Mouse (Mus musculus): ENCODE measurements around the gene Oxct1. TPM values are rescaled to one million over a fixed set of nuclear protein-coding genes. Genes with fewer than 3 reads are reported as not detected.

The Oxct1 gene
- polyA plus RNA-seq (2016; fragmentation: Nextera tagmentation; extraction: Ambion mirVana) = 125 and 128 TPM in 2 replicates

DNA sequence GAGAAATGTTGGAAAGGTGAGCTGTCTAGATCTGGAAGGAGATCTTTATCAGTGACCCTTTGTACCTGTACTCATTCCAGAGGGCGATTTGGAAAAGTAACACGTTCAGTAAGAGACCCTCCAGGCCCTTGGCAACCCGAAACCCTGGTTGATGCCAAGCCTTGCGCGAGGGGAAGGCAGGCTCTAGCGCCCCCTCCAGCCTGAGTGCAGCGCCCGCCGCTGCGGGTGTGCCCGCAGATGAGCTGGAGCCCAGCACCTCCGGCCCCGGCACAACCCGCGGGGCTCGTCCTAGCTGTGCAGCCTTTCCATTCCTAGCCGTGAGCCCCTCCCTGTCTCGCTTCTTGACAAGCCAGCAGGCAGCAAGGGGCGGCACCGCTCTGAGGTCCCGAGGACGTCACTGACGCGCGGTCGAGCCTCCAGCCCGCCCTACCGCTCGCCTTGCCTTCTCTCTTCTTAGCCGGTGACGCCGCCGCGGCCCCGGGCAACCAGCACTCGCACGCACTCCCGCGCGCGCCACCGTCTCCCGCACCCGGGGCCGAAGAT is at the start of gene Oxct1:
Gene Oxct1 (plus strand): TSS at position 153 of the 543 bp plus-strand sequence.
- H3K4me1 ChIP-seq = peaks cover 28% of the 10 kb centered on the region
- H3K27me3 ChIP-seq (ENCODE audit: poor library complexity, severe bottlenecking) = peaks cover 22% of the 10 kb centered on the region
- peak within 1 kb of the TSS; percentile 80 for H3K4me3 ChIP-seq
- WGBS = under 1% methylated on average over 39 of the region's 45 CpGs
- DNase-seq (ENCODE audit: extremely low spot score, low spot score) = peak; percentile 88
- H3K27ac ChIP-seq = peak within 1 kb of the TSS; percentile 92
- no peaks in the 10 kb centered on the region for H3K9me3 ChIP-seq
- no peaks in the 10 kb centered on the region for H3K36me3 ChIP-seq (replicated peaks)

DNA sequence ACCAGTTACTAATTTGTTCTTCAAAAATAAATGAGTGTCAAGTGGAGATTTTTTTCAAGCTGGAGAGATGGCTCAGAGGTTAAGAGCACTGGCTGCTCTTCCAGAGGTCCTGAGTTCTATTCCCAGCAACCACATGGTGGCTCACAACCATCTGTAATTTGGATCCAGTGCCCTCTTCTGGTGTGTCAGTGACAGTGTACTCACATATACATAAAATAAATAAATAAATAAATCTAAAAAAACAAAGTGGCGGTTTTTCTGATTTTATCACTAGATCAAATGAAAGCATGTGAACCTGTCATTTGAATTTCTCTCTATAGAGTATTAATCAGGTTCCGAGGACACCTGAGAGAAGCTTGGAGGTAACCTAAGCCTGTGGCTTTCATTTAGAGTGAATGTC is 47.9 kb upstream of the Oxct1 start:
- H3K4me3 ChIP-seq = no peak overlapping the region
- DNase-seq (ENCODE audit: extremely low spot score, low spot score) = no peak
- H3K4me1 ChIP-seq = peaks cover 9% of the 10 kb centered on the region
- H3K27me3 ChIP-seq (ENCODE audit: poor library complexity, severe bottlenecking) = no peaks in the 10 kb centered on the region
- H3K36me3 ChIP-seq (replicated peaks) = peaks cover 15% of the 10 kb centered on the region
- H3K9me3 ChIP-seq = no peaks in the 10 kb centered on the region
- H3K27ac ChIP-seq = no peak overlapping the region
- 88% methylated on average over 2 of the region's 2 CpGs for WGBS

DNA sequence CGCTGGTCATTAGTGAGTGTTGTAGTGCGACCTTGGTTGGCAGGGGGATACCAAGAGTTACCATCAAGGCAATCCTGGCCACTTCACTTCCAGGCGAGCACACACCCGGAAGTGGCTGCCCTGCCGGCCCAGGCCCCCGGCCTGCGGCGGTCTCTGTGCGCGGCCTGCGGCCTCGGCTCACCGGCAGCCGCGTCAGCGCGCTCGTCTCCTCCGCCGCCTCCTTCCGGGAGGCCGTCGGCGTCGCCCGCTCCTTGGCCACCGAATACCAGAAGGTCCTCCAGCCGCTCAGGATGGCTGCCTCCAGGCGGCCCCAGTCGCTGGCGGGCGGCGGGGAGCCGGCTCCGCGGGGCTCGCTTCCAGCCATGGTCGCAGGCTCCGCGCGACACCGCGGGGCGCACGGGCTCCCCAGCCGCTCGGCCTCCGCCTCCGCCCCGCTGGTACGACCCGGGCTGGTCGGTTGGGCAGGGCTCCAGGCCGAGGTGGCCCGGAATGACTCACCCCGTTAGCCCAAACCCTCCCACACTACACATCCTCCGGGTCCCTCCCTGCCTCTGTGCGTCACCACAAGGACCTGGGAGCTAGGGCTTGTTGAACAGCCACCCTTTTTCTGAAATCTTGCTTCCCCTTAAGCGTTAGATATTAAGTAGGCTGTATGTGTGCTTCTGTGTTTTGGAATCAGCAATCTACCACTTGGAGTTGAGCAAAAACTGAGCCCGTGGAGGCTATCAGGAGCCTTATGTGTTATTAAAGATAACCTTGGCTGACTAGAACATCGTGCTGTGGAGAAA is 46.9 kb upstream of the Oxct1 start, which contains the start of gene Fbxo4:
Gene Fbxo4 (minus strand): TSS at position 513 of the 788 bp plus-strand sequence.
- Histone ChIP-seq H3K4me3 (peak within 1 kb of the TSS; percentile 71), H3K9me3 (no peaks in the 10 kb centered on the region), H3K27ac (peak within 1 kb of the TSS; percentile 96), H3K27me3 (ENCODE audit: poor library complexity, severe bottlenecking) (no peaks in the 10 kb centered on the region), H3K4me1 (peaks cover 9% of the 10 kb centered on the region), H3K36me3 (replicated peaks) (peaks cover 24% of the 10 kb centered on the region)
- DNase-seq (ENCODE audit: extremely low spot score, low spot score) = peak; percentile 61
- 2% methylated on average over 61 of the region's 61 CpGs for WGBS

DNA sequence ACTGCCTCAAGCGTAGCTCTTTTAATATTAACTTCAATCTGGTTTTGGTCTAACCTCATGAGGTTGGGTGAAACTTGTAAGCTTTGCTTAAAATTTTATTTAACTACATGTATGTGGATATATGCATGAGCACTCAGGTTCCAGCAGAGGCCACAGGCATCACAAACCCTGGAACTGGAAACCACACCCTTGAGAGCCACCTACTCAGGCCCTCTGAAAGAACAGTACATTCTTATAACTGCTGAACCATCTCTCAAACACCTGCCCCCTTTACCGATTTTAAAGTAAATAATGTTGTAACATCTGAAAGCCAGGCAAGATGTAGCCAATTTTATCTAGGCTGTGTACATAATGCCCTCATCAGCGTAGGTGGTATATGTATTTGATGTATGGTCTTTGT is 46.3 kb upstream of the Oxct1 start:
- H3K9me3 ChIP-seq = no peaks in the 10 kb centered on the region
- H3K4me3 ChIP-seq = peak overlapping the region; percentile 71; the same call in 1 of the 2 replicates
- no peak for DNase-seq (ENCODE audit: extremely low spot score, low spot score)
- H3K27ac ChIP-seq = peak overlapping the region; percentile 96
- WGBS = 88% methylated on average over 3 of the region's 3 CpGs
- peaks cover 31% of the 10 kb centered on the region for H3K36me3 ChIP-seq (replicated peaks)
- H3K27me3 ChIP-seq (ENCODE audit: poor library complexity, severe bottlenecking) = no peaks in the 10 kb centered on the region
- peaks cover 9% of the 10 kb centered on the region for H3K4me1 ChIP-seq

DNA sequence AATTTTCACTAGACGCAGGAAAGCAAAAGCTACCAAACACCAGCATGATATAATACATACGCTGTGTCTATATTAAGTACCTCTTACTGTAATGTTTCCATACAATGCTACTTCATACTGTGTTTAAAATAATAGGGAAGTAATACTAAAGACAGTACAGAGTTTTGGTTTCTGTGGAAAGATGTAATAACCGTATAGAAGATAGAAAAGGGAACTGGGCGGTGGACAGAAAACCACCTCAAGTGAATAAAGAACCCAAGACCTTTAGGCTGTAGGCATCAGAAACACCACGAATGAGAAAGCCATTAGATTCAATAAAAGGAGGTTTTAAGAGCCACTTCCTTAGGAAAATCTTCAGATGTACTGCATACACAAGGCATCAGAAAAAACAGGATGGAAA is 43.5 kb upstream of the Oxct1 start:
- Histone ChIP-seq H3K36me3 (replicated peaks) (peaks cover 55% of the 10 kb centered on the region), H3K9me3 (no peaks in the 10 kb centered on the region), H3K4me1 (peaks cover 9% of the 10 kb centered on the region), H3K4me3 (no peak overlapping the region), H3K27ac (no peak overlapping the region), H3K27me3 (ENCODE audit: poor library complexity, severe bottlenecking) (no peaks in the 10 kb centered on the region)
- DNase-seq (ENCODE audit: extremely low spot score, low spot score) = no peak
- 94% methylated on average over 5 of the region's 5 CpGs for WGBS

DNA sequence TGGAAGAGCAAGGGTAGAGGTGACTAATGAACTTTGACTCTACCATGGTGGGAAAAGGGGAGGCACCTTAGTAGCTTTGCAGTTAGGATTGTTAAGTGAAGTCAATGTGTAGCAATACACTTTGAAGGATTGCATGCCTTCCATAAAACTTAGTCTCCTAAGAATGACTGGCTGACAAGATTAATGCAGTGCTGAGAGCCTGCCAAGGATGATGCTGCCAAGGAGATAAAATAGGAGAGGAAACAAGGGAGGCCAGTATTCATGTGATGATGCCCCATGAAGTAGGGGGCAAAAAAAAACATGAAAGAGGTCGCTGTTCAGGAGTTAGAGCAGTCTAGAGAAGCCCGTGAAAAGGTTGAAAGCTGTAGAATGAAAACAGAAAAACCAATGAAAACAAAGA is 41.3 kb upstream of the Oxct1 start:
- H3K27ac ChIP-seq = no peak overlapping the region
- H3K9me3 ChIP-seq = no peaks in the 10 kb centered on the region
- no peaks in the 10 kb centered on the region for H3K4me1 ChIP-seq
- WGBS = 89% methylated on average over 2 of the region's 2 CpGs
- H3K36me3 ChIP-seq (replicated peaks) = peaks cover 73% of the 10 kb centered on the region
- no peaks in the 10 kb centered on the region for H3K27me3 ChIP-seq (ENCODE audit: poor library complexity, severe bottlenecking)
- H3K4me3 ChIP-seq = no peak overlapping the region
- DNase-seq (ENCODE audit: extremely low spot score, low spot score) = no peak

DNA sequence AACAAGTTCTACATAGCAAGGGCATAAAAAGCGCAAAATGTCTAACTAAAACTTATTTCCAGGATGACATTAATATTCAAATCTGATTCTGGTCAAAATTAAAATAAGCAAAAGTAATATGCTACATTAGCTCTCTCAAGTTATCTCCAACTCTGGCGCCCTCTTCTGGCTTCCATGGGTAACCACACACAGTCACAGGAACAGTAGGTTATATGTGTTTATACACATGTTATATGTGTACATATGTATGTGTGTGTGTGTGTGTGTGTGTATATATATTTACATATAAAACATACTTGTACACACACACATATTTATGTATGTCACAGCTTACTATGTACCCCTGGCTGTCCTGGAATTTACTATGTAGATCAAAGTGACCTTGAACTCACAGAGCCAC is 38.2 kb upstream of the Oxct1 start:
- no peak for DNase-seq (ENCODE audit: extremely low spot score, low spot score)
- Histone ChIP-seq H3K27me3 (ENCODE audit: poor library complexity, severe bottlenecking) (no peaks in the 10 kb centered on the region), H3K36me3 (replicated peaks) (peaks cover 83% of the 10 kb centered on the region), H3K27ac (no peak overlapping the region), H3K4me1 (no peaks in the 10 kb centered on the region), H3K9me3 (no peaks in the 10 kb centered on the region), H3K4me3 (no peak overlapping the region)
- 65% methylated on average over 2 of the region's 2 CpGs for WGBS

DNA sequence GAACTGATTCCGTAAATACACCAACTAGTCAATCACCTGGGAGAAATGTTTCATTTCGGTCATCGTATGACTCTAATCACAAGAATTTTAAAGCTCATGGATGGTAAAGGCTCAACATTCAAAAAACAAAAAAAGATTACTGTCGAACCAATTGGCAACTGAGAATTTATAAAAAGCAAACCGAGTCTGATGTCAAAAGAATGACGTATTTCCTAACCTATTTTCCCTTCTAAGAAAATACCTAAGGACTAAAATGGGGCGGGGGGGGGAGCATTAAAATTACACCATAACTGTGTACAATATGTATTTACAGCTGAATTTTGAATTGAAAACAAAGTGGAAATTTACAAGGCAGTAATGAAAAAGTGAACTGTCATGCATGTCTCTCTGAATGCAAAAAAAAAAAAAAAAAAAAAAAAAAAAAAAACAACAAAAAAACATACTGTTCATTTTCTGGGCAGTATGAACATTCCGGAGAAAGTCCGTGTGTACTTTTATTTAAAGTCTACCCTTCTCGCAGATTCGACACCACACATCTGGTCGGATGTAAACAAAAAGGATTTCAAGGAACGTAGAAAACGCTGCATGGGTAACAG is 31.2 kb upstream of the Oxct1 start:
- Histone ChIP-seq H3K4me3 (peak overlapping the region; percentile 74), H3K27ac (peak overlapping the region; percentile 95), H3K4me1 (peaks cover 21% of the 10 kb centered on the region), H3K9me3 (no peaks in the 10 kb centered on the region), H3K36me3 (replicated peaks) (peaks cover 22% of the 10 kb centered on the region), H3K27me3 (ENCODE audit: poor library complexity, severe bottlenecking) (no peaks in the 10 kb centered on the region)
- DNase-seq (ENCODE audit: extremely low spot score, low spot score) = no peak
- WGBS = 32% methylated on average over 14 of the region's 14 CpGs

DNA sequence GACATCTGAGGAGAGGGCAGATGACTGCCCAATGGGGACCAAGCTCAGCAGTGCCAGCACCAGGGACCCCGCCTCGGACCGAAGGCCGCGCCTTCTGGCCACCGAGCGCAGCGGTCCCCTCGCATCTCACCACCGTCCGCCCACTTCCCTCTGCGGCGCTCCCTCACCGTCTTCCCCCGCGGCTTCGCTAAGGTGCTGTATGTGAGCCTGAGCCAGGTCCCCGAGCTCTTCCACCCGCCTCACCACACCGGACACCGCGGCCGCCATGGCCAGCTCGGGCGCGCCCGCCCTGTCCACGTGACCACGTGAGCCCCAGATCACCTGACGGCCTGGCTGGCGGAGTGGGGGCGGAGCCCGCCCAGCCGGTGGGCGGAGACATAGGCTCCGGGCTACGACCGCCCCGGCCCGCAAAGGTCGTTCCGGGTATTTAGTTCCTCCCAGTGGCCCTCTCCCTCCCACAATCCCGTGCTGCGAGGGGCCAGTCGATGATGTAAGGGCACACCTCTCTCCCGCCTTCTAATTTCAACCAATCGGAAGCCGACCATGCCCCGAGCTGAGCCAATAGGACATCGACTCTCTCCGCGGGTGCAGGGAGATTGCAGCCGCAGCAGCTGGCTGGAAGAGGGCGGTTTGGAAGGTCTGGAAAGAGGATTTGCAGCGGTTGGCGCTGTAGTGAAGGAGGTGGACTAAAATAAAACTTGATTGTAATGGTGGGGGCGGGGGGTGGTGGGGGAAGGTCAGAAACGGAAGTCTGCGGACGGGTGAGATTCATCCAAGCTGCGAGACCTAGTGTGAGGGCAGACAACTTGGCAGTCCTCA is 30.5 kb upstream of the Oxct1 start, which contains the start of gene AW549877:
Gene AW549877 (minus strand): TSS at position 297 of the 819 bp plus-strand sequence.
- Histone ChIP-seq H3K9me3 (no peaks in the 10 kb centered on the region), H3K4me3 (peak within 1 kb of the TSS; percentile 74), H3K4me1 (peaks cover 21% of the 10 kb centered on the region), H3K27ac (peak within 1 kb of the TSS; percentile 95), H3K36me3 (replicated peaks) (peaks cover 15% of the 10 kb centered on the region), H3K27me3 (ENCODE audit: poor library complexity, severe bottlenecking) (no peaks in the 10 kb centered on the region)
- DNase-seq (ENCODE audit: extremely low spot score, low spot score) = peak; percentile 98
- WGBS = under 1% methylated on average over 61 of the region's 61 CpGs

DNA sequence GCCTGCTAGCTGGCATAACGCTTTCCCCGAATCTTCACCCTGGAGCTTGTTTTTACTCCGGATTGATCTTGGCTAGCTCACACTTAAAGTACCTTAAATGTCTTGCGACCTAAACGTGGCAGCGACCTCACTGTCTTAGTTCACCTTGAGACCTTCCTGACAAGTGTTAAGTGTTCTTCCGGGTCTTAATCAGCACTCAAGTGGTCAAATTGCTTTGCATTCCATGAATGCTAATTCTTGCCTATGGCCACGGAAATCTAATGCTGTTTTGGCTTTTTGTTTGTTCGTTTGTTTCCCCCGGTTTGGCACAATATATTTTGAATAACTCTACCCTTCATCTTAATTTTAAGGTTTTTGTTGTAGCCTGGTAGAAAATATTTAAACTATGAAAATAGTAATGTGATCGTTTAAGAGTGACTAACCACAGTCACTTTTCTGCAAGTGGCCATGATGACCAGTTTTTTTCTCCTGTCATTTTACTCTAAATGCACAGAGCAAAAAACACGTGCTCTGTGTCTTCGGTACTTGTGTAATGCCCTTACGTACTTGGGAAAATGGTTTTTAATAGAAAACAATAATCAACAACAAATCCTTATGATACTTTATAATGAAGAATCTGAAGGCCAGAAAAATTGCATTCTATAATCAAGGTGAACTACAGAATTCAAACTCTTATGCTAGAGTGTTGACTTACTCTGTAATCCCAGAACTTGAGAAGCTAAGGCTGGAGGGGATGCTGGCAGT is 29.7 kb upstream of the Oxct1 start:
- Histone ChIP-seq H3K4me3 (peak overlapping the region; percentile 74), H3K36me3 (replicated peaks) (peaks cover 7% of the 10 kb centered on the region), H3K27me3 (ENCODE audit: poor library complexity, severe bottlenecking) (no peaks in the 10 kb centered on the region), H3K4me1 (peaks cover 21% of the 10 kb centered on the region), H3K9me3 (no peaks in the 10 kb centered on the region), H3K27ac (peak overlapping the region; percentile 95)
- WGBS = 24% methylated on average over 14 of the region's 14 CpGs
- DNase-seq (ENCODE audit: extremely low spot score, low spot score) = no peak

DNA sequence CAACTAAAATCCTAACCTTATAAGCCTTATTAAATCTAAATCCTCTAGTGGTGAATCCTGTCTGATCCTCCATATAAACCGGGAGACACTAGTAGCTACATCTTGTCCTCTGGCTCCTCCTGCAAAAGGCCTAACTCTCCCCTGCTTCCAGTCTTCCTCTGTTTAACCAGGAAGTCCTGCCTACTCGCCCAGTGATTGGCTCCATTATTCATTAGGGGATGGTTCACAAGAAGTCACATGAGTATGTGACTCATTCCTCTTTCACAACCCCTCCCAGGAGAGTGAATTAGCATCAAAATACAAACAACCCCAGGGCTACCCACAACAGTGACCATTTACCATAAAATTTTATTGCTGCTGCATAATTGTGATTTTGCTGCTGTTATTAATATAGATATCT is 27.0 kb upstream of the Oxct1 start:
- peaks cover 14% of the 10 kb centered on the region for H3K4me1 ChIP-seq
- WGBS = 77% methylated on average over 2 of the region's 2 CpGs
- no peak overlapping the region for H3K27ac ChIP-seq
- no peaks in the 10 kb centered on the region for H3K9me3 ChIP-seq
- no peak for DNase-seq (ENCODE audit: extremely low spot score, low spot score)
- no peaks in the 10 kb centered on the region for H3K36me3 ChIP-seq (replicated peaks)
- no peaks in the 10 kb centered on the region for H3K27me3 ChIP-seq (ENCODE audit: poor library complexity, severe bottlenecking)
- H3K4me3 ChIP-seq = no peak overlapping the region

DNA sequence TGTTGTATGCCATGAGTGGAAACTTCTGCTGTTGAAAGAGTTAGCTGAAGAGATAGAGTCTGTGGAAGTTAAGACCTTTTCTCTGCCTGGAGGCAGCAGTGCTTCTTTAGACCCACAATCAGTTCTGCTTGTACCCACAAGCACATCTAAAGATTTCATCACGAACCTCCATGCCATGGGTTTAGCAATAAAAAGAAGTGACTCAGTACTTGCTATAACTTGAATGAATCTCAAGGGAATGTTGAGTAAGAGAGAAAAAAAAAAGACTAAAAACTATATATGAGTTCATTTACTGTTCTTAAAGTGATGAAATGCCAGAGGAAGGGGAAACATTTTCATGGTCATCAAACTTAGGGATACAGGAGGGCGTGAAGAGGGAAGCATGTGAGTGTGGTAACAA is 25.6 kb upstream of the Oxct1 start:
- no peak for DNase-seq (ENCODE audit: extremely low spot score, low spot score)
- 91% methylated on average over 2 of the region's 2 CpGs for WGBS
- Histone ChIP-seq H3K36me3 (replicated peaks) (no peaks in the 10 kb centered on the region), H3K27ac (no peak overlapping the region), H3K4me3 (no peak overlapping the region), H3K4me1 (peaks cover 7% of the 10 kb centered on the region; the same call in 1 of the 2 replicates), H3K9me3 (peaks cover 7% of the 10 kb centered on the region; the same call in 1 of the 2 replicates), H3K27me3 (ENCODE audit: poor library complexity, severe bottlenecking) (no peaks in the 10 kb centered on the region)
